Mouse (Mus musculus): Measurements from ENCODE around the gene Exoc4. TPM values are rescaled to one million over a fixed set of nuclear protein-coding genes. Genes with fewer than 3 reads are reported as not detected.

Exoc4 gene
- polyA plus RNA-seq, 1 experiment from 2014 or later, result 26.9 TPM

DNA sequence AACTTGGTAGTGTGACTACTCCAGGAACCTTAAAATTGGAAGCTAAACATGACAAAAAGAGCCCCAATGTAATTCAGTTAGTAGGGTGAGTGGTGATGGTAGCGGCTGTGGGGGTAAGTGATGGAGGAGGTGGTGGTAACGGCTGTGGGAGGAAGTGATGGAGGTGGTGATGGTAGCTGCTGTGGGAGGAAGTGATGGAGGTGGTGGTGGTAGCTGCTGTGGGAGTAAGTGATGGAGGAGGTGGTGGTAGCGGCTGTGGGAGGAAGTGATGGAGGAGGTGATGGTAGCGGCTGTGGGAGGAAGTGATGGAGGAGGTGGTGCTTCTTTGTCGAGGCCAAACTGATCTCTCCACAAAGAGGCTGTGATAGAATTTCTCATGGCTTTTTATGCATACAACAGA is 369.7 kb downstream of the Exoc4 start:
- DNase-seq (ENCODE audit: low spot score), result peak; percentile 54

GRCm38 (mm10) chr6:33620701-33621100 is 371.8 kb downstream of the Exoc4 start:
- no peak for DNase-seq (ENCODE audit: low spot score)

- DNase-seq (ENCODE audit: low spot score), result no peak
These were observed 377.0 kb downstream of the Exoc4 start for GRCm38 (mm10) chr6:33625931-33626330.

GRCm38 (mm10) chr6:33631133-33631532 is 382.2 kb downstream of the Exoc4 start:
- no peak for DNase-seq (ENCODE audit: low spot score)

GRCm38 (mm10) chr6:33637192-33637591 is 388.3 kb downstream of the Exoc4 start:
- no peak for DNase-seq (ENCODE audit: low spot score)

DNA sequence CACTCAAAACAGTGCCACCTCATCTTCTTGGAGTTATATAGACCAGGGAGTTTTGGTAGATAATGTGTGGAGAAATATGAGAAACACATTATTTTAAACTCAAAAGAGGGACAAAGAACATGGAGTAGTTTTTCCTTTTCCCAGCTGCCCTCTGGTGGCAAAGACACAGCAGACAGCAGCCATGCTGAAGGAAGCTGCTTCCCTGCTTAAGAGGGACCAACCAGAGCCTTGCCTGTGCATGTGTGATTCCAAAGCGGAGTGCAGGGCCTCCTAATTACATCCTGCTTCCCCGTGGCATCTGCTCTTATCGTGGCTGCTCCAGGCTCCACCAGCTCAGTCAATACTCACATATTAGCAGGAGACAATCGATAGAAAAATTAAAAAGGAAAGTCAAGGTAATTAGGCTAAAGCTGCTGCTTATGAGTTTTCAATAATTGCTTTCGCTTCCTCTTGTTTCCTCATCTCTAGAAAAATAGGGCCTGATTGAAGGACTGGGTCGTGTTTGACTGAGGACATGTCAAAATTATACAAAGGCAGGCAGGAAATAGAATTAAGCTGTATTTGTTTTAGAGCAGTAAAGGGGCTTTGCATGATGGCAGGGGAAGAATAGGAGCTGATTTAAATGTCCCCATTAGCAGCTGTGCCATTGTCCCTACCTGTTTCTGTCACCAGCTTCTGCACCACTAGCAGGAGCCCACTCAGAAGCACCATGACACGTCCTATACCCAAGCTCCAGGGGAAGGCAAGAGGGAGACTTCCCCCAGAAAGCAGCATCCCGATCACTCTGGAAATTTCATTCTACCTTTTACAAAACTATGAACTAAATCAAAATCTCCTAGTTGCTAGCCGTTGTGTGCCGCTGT is 433.1 kb downstream of the Exoc4 start:
- no peak for DNase-seq (ENCODE audit: low spot score)

DNA sequence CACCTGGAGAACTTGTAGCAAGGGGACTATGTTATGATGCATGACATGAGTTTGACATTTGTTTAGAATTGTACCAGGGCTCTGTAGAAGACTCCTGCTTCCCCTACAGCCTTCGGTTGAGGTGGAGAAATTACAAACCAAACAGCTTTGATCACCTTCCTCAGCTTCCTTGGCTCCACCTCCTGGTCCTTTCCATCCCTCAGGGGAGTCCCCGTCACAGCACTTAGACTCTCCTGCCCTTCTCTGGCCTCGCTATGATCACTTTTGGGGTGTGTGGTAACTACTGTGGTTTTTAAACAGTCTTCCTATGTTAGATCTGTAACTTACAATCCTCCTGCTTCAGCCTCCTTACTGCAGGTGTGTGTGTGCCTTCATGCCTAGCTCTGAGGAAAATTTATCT is 434.6 kb downstream of the Exoc4 start:
- DNase-seq (ENCODE audit: low spot score), result peak; percentile 24

DNA sequence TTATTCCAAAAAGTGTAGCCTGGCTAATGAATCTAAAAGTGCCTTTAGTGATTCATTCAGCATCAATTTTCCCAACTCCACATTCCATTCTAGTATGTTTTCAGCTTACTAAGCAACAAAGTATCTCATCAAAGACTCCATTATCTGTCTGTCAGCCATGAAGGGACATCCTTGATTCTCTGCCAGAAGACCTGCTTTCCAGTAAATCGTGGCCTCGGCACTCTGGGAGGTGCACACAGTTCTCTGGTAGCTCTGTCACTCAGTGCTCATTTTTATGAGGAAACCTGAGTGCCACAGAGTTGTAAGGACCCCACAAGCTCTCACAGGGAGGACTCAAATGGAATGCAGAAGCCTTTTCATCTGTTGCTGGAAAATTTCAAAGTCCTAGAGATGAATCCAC is 436.4 kb downstream of the Exoc4 start:
- DNase-seq (ENCODE audit: low spot score), result no peak

DNA sequence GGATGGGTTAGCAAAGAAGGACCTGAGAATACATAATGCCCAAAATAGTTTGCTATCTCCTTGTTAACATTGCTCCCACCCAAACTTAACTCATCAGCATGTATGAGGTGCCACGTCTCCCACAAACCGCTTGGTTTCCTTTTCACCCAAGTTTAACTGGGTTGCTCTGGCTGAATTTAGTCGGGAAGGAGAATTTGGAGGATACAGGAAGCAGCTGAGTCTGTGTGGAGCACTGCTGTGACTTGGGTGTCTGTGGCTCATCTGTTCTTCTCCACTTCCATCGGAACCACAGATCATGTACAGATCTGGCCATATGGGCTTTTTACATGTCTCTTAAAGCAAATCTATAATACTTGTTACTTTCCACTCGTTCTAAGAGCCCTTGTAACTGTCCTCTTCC is 441.7 kb downstream of the Exoc4 start:
- DNase-seq (ENCODE audit: low spot score), result no peak

DNA sequence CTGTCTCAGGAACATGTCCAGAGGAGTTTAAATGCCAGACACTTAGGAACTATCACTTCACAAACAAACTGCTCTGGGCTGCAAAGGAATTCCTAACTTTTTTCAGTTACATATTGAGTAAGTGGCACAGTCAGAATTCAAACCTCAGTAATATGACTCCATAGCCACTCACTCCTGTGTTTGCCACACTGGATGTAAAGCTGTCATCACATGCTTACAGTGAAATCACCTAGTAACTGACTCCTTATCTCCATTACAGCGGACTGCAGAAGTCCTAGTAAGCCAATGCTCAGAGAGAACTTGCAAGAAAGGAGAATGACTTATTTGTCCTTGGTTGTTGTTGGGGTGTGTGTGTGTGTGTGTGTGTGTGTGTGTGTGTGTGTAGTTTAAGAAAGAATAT is 448.1 kb downstream of the Exoc4 start:
- no peak for DNase-seq (ENCODE audit: low spot score)

DNA sequence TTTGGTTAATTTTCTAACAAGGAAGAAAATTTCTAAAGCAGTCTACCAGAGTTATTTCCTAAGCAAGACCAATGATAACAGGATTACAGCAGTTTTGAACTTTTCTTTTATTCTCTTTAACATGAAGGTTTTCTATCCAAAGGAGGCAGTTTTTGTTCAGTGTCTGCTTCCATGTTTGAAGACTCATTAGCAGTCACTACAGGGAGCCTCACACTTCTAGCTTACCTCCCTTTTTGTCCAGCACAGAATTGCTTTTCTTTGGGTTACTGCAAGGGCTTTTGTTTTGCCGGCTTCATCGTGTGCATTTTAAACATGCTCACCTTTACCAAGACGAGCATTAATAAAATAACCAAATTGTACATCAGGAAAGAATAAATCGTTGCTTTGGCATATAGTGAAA is 460.0 kb downstream of the Exoc4 start:
- DNase-seq (ENCODE audit: low spot score), result no peak

DNA sequence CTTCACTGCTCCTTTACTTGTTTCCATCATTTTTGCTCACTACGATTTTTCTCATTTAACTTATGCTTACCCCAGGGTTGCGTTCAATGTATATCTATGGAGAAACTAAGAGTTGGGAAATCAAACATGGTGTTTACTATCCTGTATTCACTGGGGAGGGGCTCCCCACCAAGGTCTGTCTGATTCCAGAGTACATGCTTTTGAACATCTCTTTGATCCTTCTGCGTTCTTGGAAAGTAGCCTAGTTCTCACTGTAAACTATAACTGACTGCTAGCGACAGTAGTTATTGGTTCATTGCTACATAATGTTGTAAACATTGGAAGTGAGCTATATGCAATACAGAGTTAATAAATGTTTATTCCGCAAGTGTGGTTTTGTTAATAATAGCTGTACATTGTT is 460.5 kb downstream of the Exoc4 start:
- no peak for DNase-seq (ENCODE audit: low spot score)

DNA sequence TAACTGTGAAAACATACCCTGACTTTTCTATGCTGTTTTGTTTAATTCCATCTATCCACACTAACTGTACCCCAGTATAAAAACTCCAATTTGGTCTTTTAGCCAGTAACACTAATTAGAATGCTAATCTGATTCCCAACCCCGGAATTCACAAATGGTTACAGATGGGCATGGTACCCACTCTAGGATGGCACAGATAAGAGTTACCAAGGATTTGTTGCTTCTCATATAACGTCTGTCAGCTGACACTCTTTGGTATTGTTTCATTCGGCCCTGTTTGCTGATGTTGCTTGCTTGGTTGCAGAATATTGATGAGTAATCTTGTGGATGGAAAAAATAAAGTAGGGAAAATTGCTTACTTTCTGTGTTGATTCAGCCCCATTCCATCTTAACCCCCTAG is 462.9 kb downstream of the Exoc4 start:
- DNase-seq (ENCODE audit: low spot score), result no peak

DNA sequence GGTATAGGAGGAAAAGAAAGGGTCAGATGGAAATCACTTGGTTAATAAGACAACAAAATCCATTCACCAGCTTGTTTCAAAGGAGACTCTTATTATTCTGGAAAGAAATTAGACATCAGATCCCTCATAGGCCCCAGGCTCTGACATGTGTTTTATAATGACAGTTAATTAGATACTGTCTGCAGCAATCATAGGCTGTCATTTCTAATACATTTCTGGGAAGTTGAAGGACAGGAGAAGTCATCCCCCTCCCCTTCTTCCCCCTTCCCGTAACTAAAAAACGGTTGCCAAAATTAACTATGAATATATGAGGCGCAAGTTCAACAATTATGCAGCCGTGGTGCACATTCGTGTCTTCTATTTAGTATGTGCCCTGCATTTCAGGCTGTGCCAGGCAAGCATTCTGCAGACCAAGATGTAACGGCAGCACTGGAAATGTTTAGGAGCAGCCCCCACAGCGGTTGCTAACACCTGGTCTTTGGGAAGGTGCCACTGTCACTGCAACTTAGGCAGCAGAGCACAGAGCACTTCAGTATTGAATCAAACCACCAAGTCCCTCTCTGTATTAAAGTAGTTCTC is 463.7 kb downstream of the Exoc4 start:
- DNase-seq (ENCODE audit: low spot score), result no peak

- no peak for DNase-seq (ENCODE audit: low spot score)
These were observed 467.5 kb downstream of the Exoc4 start for GRCm38 (mm10) chr6:33716254-33716965.

DNA sequence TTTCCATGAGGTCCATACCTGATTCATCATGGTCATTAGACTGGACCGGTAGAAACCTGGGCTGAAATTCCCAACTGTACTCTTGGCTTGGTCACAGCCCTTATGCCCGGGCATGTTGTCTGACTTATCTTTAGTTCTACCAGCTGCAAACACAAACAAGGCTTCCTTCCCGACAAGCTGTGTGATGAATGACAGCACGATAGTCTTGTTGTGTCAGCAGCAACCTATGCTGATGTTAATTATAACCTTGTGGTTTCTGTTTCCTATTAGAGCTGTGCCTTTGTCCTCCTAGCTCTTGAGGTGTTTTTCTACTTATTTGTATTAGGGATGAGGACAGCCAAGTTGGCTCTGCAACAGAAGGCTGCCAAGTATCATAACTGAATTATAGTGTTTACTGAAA is 472.3 kb downstream of the Exoc4 start:
- no peak for DNase-seq (ENCODE audit: low spot score)

- no peak for DNase-seq (ENCODE audit: low spot score)
These were observed 473.9 kb downstream of the Exoc4 start for GRCm38 (mm10) chr6:33722811-33723210.

DNA sequence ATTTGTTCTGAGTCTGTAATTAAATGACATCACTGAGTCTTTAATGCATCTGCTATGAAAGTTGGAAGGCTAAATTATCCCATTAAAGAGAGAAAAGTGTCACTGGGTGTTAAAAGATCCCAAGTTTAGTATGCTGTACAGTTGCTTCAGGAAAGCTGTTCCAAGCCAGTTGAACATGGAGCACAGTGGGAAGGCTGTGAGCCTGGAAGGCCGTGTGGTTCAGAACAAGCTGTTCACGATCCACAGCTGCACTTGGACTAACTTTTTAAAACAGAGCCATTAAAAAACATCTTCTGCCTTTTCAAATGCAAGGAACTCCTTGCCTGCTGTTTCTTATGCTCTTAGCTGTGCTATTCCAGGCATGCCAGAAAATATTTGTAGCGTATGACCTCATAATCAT is 475.7 kb downstream of the Exoc4 start:
- DNase-seq (ENCODE audit: low spot score), result no peak

DNA sequence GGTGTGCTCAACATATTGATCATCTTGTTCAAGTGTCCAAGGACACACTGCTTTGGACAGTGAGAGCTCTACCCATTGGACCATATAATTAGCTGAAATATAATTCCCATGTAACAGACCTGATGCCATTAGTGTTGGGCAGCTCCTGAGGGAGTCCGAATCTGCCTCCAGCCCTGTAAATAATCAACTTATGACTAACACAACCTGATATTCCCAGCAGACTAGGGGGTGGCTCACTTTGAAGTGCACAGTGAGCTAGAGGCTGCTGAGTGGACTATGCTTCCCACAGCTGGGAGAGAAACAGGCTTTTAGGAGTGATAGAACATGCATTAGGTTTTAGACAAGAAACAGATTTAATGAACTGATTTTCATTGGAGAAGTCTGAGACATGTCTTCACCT is 478.4 kb downstream of the Exoc4 start:
- no peak for DNase-seq (ENCODE audit: low spot score)

GRCm38 (mm10) chr6:33732214-33732613 is 483.3 kb downstream of the Exoc4 start:
- no peak for DNase-seq (ENCODE audit: low spot score)

DNA sequence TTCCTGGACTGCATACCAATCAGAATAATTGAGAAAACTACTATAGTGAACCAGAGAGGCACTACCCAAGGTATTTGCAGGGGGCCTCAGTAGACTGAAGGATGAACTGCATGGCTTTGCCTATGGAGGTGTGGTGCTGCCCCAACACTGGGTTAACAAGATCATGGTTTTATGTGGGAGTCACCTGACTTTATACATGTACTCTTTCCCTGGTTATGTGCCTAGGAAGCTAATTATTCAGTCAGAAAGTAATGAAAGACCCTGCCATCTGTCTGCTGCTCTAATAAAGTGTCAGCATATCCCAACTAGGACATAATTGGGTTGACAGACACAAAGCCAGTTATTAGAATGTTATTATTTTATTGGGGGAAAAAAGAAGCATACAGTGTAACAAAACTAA is 484.7 kb downstream of the Exoc4 start:
- DNase-seq (ENCODE audit: low spot score), result no peak

GRCm38 (mm10) chr6:33734032-33734431 is 485.1 kb downstream of the Exoc4 start:
- no peak for DNase-seq (ENCODE audit: low spot score)
